7 mouse cellular contexts compared by ENCODE assay signal in the genomic region with DNA sequence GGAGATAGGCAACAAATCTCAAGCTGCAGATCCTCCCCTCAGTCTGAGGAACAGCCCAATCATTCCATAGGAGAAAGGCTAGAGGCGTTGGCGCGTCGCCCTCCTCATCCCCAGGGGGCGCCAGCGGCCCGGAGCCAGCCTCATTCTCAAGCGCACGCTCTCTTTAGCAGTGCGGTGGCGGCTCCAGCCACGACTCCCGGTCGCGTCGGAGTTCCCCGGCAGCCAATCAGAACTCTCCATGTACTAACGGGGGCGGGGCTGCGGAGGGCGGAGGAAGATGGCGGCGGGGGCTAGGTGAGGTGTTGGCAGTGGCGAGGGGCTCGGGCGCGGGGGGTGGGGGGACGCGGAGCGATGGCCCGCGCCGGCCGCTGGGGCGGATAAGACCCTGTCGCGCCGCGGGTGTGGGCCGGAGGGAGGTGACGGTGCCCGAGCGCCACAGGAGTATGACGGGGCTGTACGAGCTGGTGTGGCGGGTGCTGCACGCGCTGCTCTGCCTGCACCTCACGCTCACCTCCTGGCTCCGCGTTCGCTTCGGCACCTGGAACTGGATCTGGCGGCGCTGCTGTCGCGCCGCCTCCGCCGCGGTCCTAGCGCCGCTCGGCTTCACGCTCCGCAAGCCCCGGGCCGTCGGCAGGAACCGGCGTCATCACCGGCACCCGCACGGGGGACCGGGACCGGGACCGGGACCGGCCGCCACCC. TPM values are rescaled to one million over a fixed set of nuclear protein-coding genes. Genes with fewer than 3 reads are reported as not detected.
DNase-seq lines count a peak whose midpoint lies in the region; ATAC-seq lines count a peak whose summit lies in the region.

A gene (plus strand): TSS at position 249 of the 699 bp plus-strand sequence.

- DNase-seq in adrenal gland, postnatal 14 days = peak; percentile 98
- peak; percentile 97 for DNase-seq in embryonic facial prominence, embryonic 11.5 days (ENCODE audit: low spot score)
- peak; percentile 100 for DNase-seq in heart, adult 11 months
- DNase-seq in kidney, adult 18-20 months = peak; percentile 95
- peak; percentile 98 for DNase-seq in limb, embryonic 11.5 days (ENCODE audit: low spot score)
- peak; percentile 99 for DNase-seq in midbrain, embryonic 14.5 days
- DNase-seq in spleen, adult 18-20 months = peak; percentile 89 to 93

- H3K36me3 ChIP-seq in embryonic facial prominence, embryonic 11.5 days (replicated peaks; ENCODE audit: control insufficient read depth, insufficient read depth, low read depth, low read length) = no peaks in the 10 kb centered on the region; the same call in 1 of the 2 replicates
- H3K36me3 ChIP-seq in limb, embryonic 11.5 days (ENCODE audit: control insufficient read depth, insufficient read depth, low read length) = no peaks in the 10 kb centered on the region
- H3K36me3 ChIP-seq in midbrain, embryonic 14.5 days (ENCODE audit: control insufficient read depth, insufficient read depth, low read length) = no peaks in the 10 kb centered on the region

- WGBS in embryonic facial prominence, embryonic 11.5 days = 0% methylated on average over 60 of the region's 79 CpGs
- under 1% methylated on average over 77 of the region's 79 CpGs for WGBS in limb, embryonic 11.5 days
- under 1% methylated on average over 79 of the region's 79 CpGs for WGBS in midbrain, embryonic 14.5 days

- no peaks in the 10 kb centered on the region for H3K9me3 ChIP-seq in embryonic facial prominence, embryonic 11.5 days (replicated peaks; ENCODE audit: control insufficient read depth, low read length)
- H3K9me3 ChIP-seq in limb, embryonic 11.5 days (ENCODE audit: control insufficient read depth, low read length) = no peaks in the 10 kb centered on the region
- no peaks in the 10 kb centered on the region for H3K9me3 ChIP-seq in midbrain, embryonic 14.5 days (ENCODE audit: control insufficient read depth, low read length)

- H3K4me3 ChIP-seq in embryonic facial prominence, embryonic 11.5 days (ENCODE audit: low read depth, low read length) = peak within 1 kb of the TSS; percentile 95
- H3K4me3 ChIP-seq in limb, embryonic 11.5 days (ENCODE audit: low read depth, low read length) = peak within 1 kb of the TSS; percentile 88
- H3K4me3 ChIP-seq in midbrain, embryonic 14.5 days (replicated peaks; ENCODE audit: low read depth, low read length) = peak within 1 kb of the TSS; percentile 93

- H3K27me3 ChIP-seq in embryonic facial prominence, embryonic 11.5 days (ENCODE audit: control insufficient read depth, insufficient read depth, low read length) = no peaks in the 10 kb centered on the region
- H3K27me3 ChIP-seq in limb, embryonic 11.5 days (ENCODE audit: control insufficient read depth, insufficient read depth, low read length) = no peaks in the 10 kb centered on the region
- H3K27me3 ChIP-seq in midbrain, embryonic 14.5 days (ENCODE audit: control insufficient read depth, insufficient read depth, low read length) = no peaks in the 10 kb centered on the region

- ATAC-seq in embryonic facial prominence, embryonic 11.5 days (replicated peaks; ENCODE audit: insufficient number of reproducible peaks, low FRiP score, low TSS enrichment, low read depth) = peak; percentile 99
- peak; percentile 99 for ATAC-seq in limb, embryonic 11.5 days (ENCODE audit: insufficient number of reproducible peaks, low FRiP score, low TSS enrichment, low read depth)
- ATAC-seq in midbrain, embryonic 14.5 days (ENCODE audit: low FRiP score, low TSS enrichment) = peak; percentile 99

- H3K4me1 ChIP-seq in embryonic facial prominence, embryonic 11.5 days (ENCODE audit: control insufficient read depth, insufficient read depth, low read length) = no peaks in the 10 kb centered on the region
- peaks cover 7% of the 10 kb centered on the region for H3K4me1 ChIP-seq in limb, embryonic 11.5 days (ENCODE audit: control insufficient read depth, insufficient read depth, low read length)
- peaks cover 16% of the 10 kb centered on the region for H3K4me1 ChIP-seq in midbrain, embryonic 14.5 days (ENCODE audit: control insufficient read depth, insufficient read depth, low read length)

- H3K27ac ChIP-seq in embryonic facial prominence, embryonic 11.5 days (replicated peaks; ENCODE audit: low read depth, low read length) = peak within 1 kb of the TSS; percentile 74; the same call in 1 of the 2 replicates
- peak within 1 kb of the TSS; percentile 82 for H3K27ac ChIP-seq in limb, embryonic 11.5 days (replicated peaks; ENCODE audit: low read depth, low read length)
- peak within 1 kb of the TSS; percentile 96 for H3K27ac ChIP-seq in midbrain, embryonic 14.5 days (replicated peaks; ENCODE audit: low read depth, low read length)

- peak within 1 kb of the TSS; percentile 93 for H3K9ac ChIP-seq in embryonic facial prominence, embryonic 11.5 days (replicated peaks; ENCODE audit: low read length)
- H3K9ac ChIP-seq in limb, embryonic 11.5 days (ENCODE audit: low read length) = peak within 1 kb of the TSS; percentile 90
- H3K9ac ChIP-seq in midbrain, embryonic 14.5 days (replicated peaks; ENCODE audit: low read length) = peak within 1 kb of the TSS; percentile 90

- peak within 1 kb of the TSS; percentile 64 for H3K4me2 ChIP-seq in embryonic facial prominence, embryonic 11.5 days (ENCODE audit: low read depth, low read length)
- peak within 1 kb of the TSS; percentile 60 for H3K4me2 ChIP-seq in limb, embryonic 11.5 days (ENCODE audit: low read depth, severe bottlenecking)
- peak within 1 kb of the TSS; percentile 80 for H3K4me2 ChIP-seq in midbrain, embryonic 14.5 days (ENCODE audit: low read length)

RNA-seq across cellular contexts. Expression of the gene that starts here (rescaled TPM):
- 46.4 and 51.4 TPM in 2 replicates for total RNA-seq in adrenal gland, postnatal 14 days (2021)
- polyA plus RNA-seq in embryonic facial prominence, embryonic 11.5 days (2014; fragmentation: Nextera tagmentation; extraction: Ambion mirVana) = 14.4 and 16.2 TPM in 2 replicates
- polyA plus RNA-seq in limb, embryonic 11.5 days (2014; fragmentation: Nextera tagmentation; extraction: Ambion mirVana) = 15.7 and 19.2 TPM in 2 replicates
- 23.0 and 23.5 TPM in 2 replicates for polyA plus RNA-seq in midbrain, embryonic 14.5 days (2014; fragmentation: Nextera tagmentation; extraction: Ambion mirVana)

Comparison
In these comparisons a context has a peak if more than half of its experiments do, and no peak if none do; other contexts are left out.
1. Peak in every context shown above with its lines: DNase-seq, ATAC-seq, H3K4me3 ChIP-seq and H3K27ac ChIP-seq.